Mouse (Mus musculus): Measurements from ENCODE around the gene Rassf1.

- TF ChIP-seq CTCF (IDR thresholded peaks at IDR 0.05; ENCODE audit: insufficient read depth, low read depth, low read length): no peak
- TF ChIP-seq POLR2A (IDR thresholded peaks at IDR 0.05; ENCODE audit: insufficient read depth, low read depth, low read length): no peak
These were observed 8.1 kb upstream of the Rassf1 start for GRCm38 (mm10) chr9:107543299-107543698.

All from olfactory bulb, adult 2 months (tissue).